15 mouse cellular contexts compared by ENCODE assay signal in the genomic region with DNA sequence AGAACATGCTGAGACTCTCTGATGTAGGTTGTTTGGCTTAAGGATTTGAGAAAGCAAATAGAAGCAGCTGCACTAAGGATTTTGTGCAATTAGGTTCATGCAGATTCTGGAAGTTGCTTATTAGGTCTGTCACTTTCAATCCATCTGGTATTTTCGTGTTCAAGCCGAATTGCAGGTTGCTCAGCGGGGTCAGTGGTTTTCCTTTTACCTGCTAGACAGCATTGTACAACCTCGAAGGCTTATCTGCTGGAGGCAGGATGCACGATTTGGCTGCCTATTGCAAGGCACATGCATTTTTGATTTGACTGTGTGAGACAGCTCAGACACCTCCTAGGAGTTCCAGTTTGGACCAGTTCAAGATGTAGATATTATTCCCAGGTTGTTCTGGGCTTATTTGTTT.
A peak's percentile ranks its signal among the peaks of the same experiment; 100 is the strongest.
DNase-seq lines count a peak whose midpoint lies in the region; ATAC-seq lines count a peak whose summit lies in the region.
"Had no signal": no experiment of that assay in that cellular context is flagged by ENCODE, and none has a peak within 500 bp of the region (broad histone marks: within the 10 kb centered on the region; RNA-seq: fewer than 3 reads in every experiment).

No protein-coding gene starts in this region.

- H3K4me3 ChIP-seq in midbrain, embryonic 11.5 days (ENCODE audit: low read depth, low read length) = no peak overlapping the region
- no peak overlapping the region for H3K4me3 ChIP-seq in midbrain, embryonic 15.5 days
- H3K4me3 ChIP-seq in embryonic facial prominence, embryonic 14.5 days (ENCODE audit: low read depth, low read length) = no peak overlapping the region
- H3K4me3 ChIP-seq: heart, embryonic 12.5 days; hindbrain, embryonic 15.5 days; kidney, embryonic 15.5 days had no signal

- no peak overlapping the region for H3K4me2 ChIP-seq in midbrain, embryonic 11.5 days
- no peak overlapping the region for H3K4me2 ChIP-seq in midbrain, embryonic 15.5 days
- no peak overlapping the region for H3K4me2 ChIP-seq in embryonic facial prominence, embryonic 14.5 days (ENCODE audit: low read depth, low read length)
- H3K4me2 ChIP-seq: heart, embryonic 12.5 days; hindbrain, embryonic 15.5 days; kidney, embryonic 15.5 days had no signal

- no peaks in the 10 kb centered on the region for H3K9me3 ChIP-seq in midbrain, embryonic 11.5 days (ENCODE audit: control insufficient read depth, low read length)
- no peaks in the 10 kb centered on the region for H3K9me3 ChIP-seq in midbrain, embryonic 15.5 days
- no peaks in the 10 kb centered on the region for H3K9me3 ChIP-seq in embryonic facial prominence, embryonic 14.5 days (ENCODE audit: control insufficient read depth, low read length)
- H3K9me3 ChIP-seq: heart, embryonic 12.5 days; hindbrain, embryonic 15.5 days; kidney, embryonic 15.5 days had no signal

- H3K27me3 ChIP-seq in midbrain, embryonic 11.5 days (ENCODE audit: control insufficient read depth, insufficient read depth, low read length) = no peaks in the 10 kb centered on the region
- H3K27me3 ChIP-seq in midbrain, embryonic 15.5 days (replicated peaks) = no peaks in the 10 kb centered on the region
- H3K27me3 ChIP-seq in embryonic facial prominence, embryonic 14.5 days (replicated peaks; ENCODE audit: control insufficient read depth, insufficient read depth, low read length) = no peaks in the 10 kb centered on the region
- H3K27me3 ChIP-seq: heart, embryonic 12.5 days; hindbrain, embryonic 15.5 days; kidney, embryonic 15.5 days had no signal

- peak; percentile 42; the same call in 1 of the 2 replicates for ATAC-seq in midbrain, embryonic 11.5 days (ENCODE audit: low FRiP score)
- no peak for ATAC-seq in midbrain, embryonic 15.5 days (replicated peaks)
- no peak for ATAC-seq in embryonic facial prominence, embryonic 14.5 days (ENCODE audit: low read depth)
- ATAC-seq: intestine, postnatal 0 days; liver, postnatal 0 days had no signal

- H3K4me1 ChIP-seq in midbrain, embryonic 11.5 days (ENCODE audit: control insufficient read depth, insufficient read depth, low read length) = no peaks in the 10 kb centered on the region
- H3K4me1 ChIP-seq in midbrain, embryonic 15.5 days = peaks cover 3% of the 10 kb centered on the region; the same call in 1 of the 2 replicates
- no peaks in the 10 kb centered on the region for H3K4me1 ChIP-seq in embryonic facial prominence, embryonic 14.5 days (ENCODE audit: control insufficient read depth, insufficient read depth, low read length)
- H3K4me1 ChIP-seq: heart, embryonic 12.5 days; hindbrain, embryonic 15.5 days; kidney, embryonic 15.5 days had no signal

- DNase-seq in embryo, embryonic 10.5 days (ENCODE audit: low spot score) = peak; percentile 5
- no peak for DNase-seq in embryo, embryonic 11 days
- DNase-seq in midbrain, embryonic 11.5 days (ENCODE audit: low spot score, missing footprints) = no peak
- DNase-seq in embryonic facial prominence, embryonic 14.5 days (ENCODE audit: low spot score) = peak; percentile 9
- DNase-seq in retina, embryonic 14.5 days (ENCODE audit: low spot score) = peak; percentile 64
- no peak for DNase-seq in kidney, postnatal 4 days
- DNase-seq in thymus, postnatal 14 days = no peak
- DNase-seq: liver, postnatal 0 days; lung, postnatal 10 days; thymus, postnatal 25 days had no signal

- H3K36me3 ChIP-seq in midbrain, embryonic 11.5 days (ENCODE audit: control insufficient read depth, insufficient read depth, low read length) = no peaks in the 10 kb centered on the region
- no peaks in the 10 kb centered on the region for H3K36me3 ChIP-seq in midbrain, embryonic 15.5 days (replicated peaks)
- H3K36me3 ChIP-seq in embryonic facial prominence, embryonic 14.5 days (ENCODE audit: control insufficient read depth, insufficient read depth, low read length) = no peaks in the 10 kb centered on the region
- H3K36me3 ChIP-seq: heart, embryonic 12.5 days; hindbrain, embryonic 15.5 days; kidney, embryonic 15.5 days had no signal

- H3K9ac ChIP-seq in midbrain, embryonic 11.5 days (ENCODE audit: low read length) = no peak overlapping the region
- H3K9ac ChIP-seq in midbrain, embryonic 15.5 days = no peak overlapping the region
- H3K9ac ChIP-seq in embryonic facial prominence, embryonic 14.5 days (ENCODE audit: low read depth, low read length) = no peak overlapping the region
- H3K9ac ChIP-seq: heart, embryonic 12.5 days; hindbrain, embryonic 15.5 days; kidney, embryonic 15.5 days; liver, postnatal 0 days had no signal

- WGBS in midbrain, embryonic 11.5 days = 65% methylated on average over 5 of the region's 5 CpGs
- WGBS in midbrain, embryonic 15.5 days = 57% methylated on average over 5 of the region's 5 CpGs
- 33% methylated on average over 5 of the region's 5 CpGs for WGBS in embryonic facial prominence, embryonic 14.5 days

- H3K27ac ChIP-seq in midbrain, embryonic 11.5 days (ENCODE audit: low read depth, low read length) = no peak overlapping the region
- H3K27ac ChIP-seq in midbrain, embryonic 15.5 days = no peak overlapping the region
- no peak overlapping the region for H3K27ac ChIP-seq in embryonic facial prominence, embryonic 14.5 days (replicated peaks; ENCODE audit: low read depth, low read length)
- H3K27ac ChIP-seq: hindbrain, embryonic 15.5 days; kidney, embryonic 15.5 days had no signal

Comparison
In these comparisons a context has a peak if more than half of its experiments do, and no peak if none do; other contexts are left out.
1. DNase-seq: peak in embryo, embryonic 10.5 days (single experiment), embryonic facial prominence, embryonic 14.5 days (single experiment) and retina, embryonic 14.5 days (single experiment); none in embryo, embryonic 11 days (single experiment), midbrain, embryonic 11.5 days (single experiment), kidney, postnatal 4 days (0 of 2) and thymus, postnatal 14 days (single experiment).